ENCODE assay signal across 8 mouse cellular contexts in the genomic region with DNA sequence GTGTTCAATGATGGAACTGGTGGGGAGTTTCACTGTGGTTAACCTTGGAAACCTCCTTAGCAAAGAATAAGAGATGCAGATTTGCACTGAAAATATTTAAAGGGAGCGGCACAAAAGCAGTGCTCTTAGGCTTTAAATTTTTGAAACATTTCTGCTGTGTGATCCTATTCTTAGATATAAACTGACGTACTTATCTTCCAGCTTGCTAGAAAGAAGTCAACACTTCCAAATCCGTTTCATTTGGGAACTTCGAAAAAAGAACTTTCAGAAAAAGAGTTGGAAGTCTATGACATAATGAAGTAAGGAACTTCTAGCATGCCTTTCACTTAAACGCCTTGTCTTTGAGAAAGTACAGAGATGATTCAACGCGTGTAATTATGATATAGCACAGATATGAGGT. TPM values are rescaled to one million over a fixed set of nuclear protein-coding genes. Genes with fewer than 3 reads are reported as not detected.
"Had no signal": no experiment of that assay in that cellular context is flagged by ENCODE, and none has a peak within 500 bp of the region (broad histone marks: within the 10 kb centered on the region; RNA-seq: fewer than 3 reads in every experiment).

No protein-coding gene starts in this region.

- H3K9ac ChIP-seq: limb, embryonic 13.5 days; liver, embryonic 14.5 days; midbrain, embryonic 12.5 days had no signal

- H3K4me1 ChIP-seq: limb, embryonic 13.5 days; midbrain, embryonic 12.5 days had no signal

- DNase-seq: thymus, postnatal 4 days had no signal

- H3K27ac ChIP-seq: limb, embryonic 13.5 days; liver, embryonic 14.5 days; midbrain, embryonic 12.5 days had no signal

- H3K4me3 ChIP-seq: limb, embryonic 13.5 days; midbrain, embryonic 12.5 days had no signal

- H3K4me2 ChIP-seq: limb, embryonic 13.5 days; midbrain, embryonic 12.5 days had no signal

- H3K9me3 ChIP-seq: limb, embryonic 13.5 days; midbrain, embryonic 12.5 days had no signal

- H3K27me3 ChIP-seq: limb, embryonic 13.5 days; midbrain, embryonic 12.5 days had no signal

RNA-seq across cellular contexts. Expression of gene Slc25a31, which starts 14.7 kb away (rescaled TPM):
- total RNA-seq: left cerebral cortex, adult 18-20 months; liver, adult 2 months; megakaryocyte-erythroid progenitor cell, adult 5-6 weeks had no signal
- polyA plus RNA-seq: small intestine, adult 2 months had no signal
